Comparison of ENCODE assay signal across 15 mouse cellular contexts in genomic region chr6:142835726-142836125, GRCm38 (mm10). TPM values are rescaled to one million over a fixed set of nuclear protein-coding genes. Genes with fewer than 3 reads are reported as not detected.
DNase-seq lines count a peak whose midpoint lies in the region; ATAC-seq and TF ChIP-seq lines count a peak whose summit lies in the region.
"Had no signal": no experiment of that assay in that cellular context is flagged by ENCODE, and none has a peak within 500 bp of the region (broad histone marks: within the 10 kb centered on the region; RNA-seq: fewer than 3 reads in every experiment).

No protein-coding gene starts in this region.

- TF ChIP-seq CTCF in E14TG2a.4 (conservative IDR thresholded peaks at IDR 0.05; ENCODE audit: low read length), result no peak
- no peak for TF ChIP-seq CTCF in forebrain, postnatal 0 days (IDR thresholded peaks at IDR 0.05; ENCODE audit: low read depth)

- no peaks in the 10 kb centered on the region for H3K27me3 ChIP-seq in E14TG2a.4 (ENCODE audit: insufficient read depth, low read length)
- H3K27me3 ChIP-seq in forebrain, postnatal 0 days (ENCODE audit: insufficient read depth, low read length), result no peaks in the 10 kb centered on the region
- no peaks in the 10 kb centered on the region for H3K27me3 ChIP-seq in midbrain, embryonic 10.5 days (ENCODE audit: low read depth, poor library complexity, severe bottlenecking)

- peak; percentile 88 for ATAC-seq in forebrain, postnatal 0 days

- no peak overlapping the region for H3K9ac ChIP-seq in forebrain, postnatal 0 days
- H3K9ac ChIP-seq: heart, embryonic 15.5 days; liver, embryonic 15.5 days had no signal

- H3K36me3 ChIP-seq in E14TG2a.4 (ENCODE audit: insufficient read depth, low read length), result 0 out of 2 replicates have a peak, but pooled peaks cover 3% of the 10 kb centered on the region
- H3K36me3 ChIP-seq in forebrain, postnatal 0 days (ENCODE audit: insufficient read depth), result no peaks in the 10 kb centered on the region
- no peaks in the 10 kb centered on the region for H3K36me3 ChIP-seq in midbrain, embryonic 10.5 days
- H3K36me3 ChIP-seq: heart, embryonic 15.5 days; liver, embryonic 15.5 days had no signal

- 55% methylated on average over 18 of the region's 18 CpGs for WGBS in forebrain, postnatal 0 days
- 70% methylated on average over 18 of the region's 18 CpGs for WGBS in midbrain, embryonic 10.5 days

- DNase-seq in embryo, embryonic 11 days, result peak; percentile 53
- peak; percentile 39 for DNase-seq in forebrain, postnatal 0 days
- DNase-seq in midbrain, embryonic 10.5 days (ENCODE audit: low spot score), result peak; percentile 29
- no peak for DNase-seq in testis, postnatal 10 days (ENCODE audit: low spot score)
- no peak for DNase-seq in left cerebral cortex, adult 9 months (ENCODE audit: low spot score in 2 of 2)
- no peak for DNase-seq in gastrocnemius, adult 8-10 months (ENCODE audit: low spot score in 2 of 2)
- no peak for DNase-seq in heart, adult 9 months (ENCODE audit: low spot score in 2 of 2)
- DNase-seq: cerebellum, adult 11-12 months; kidney, postnatal 14 days; right cerebral cortex, postnatal 25 days; thymus, adult 18-20 months had no signal

- no peaks in the 10 kb centered on the region for H3K9me3 ChIP-seq in E14TG2a.4 (ENCODE audit: low read length)
- H3K9me3 ChIP-seq in forebrain, postnatal 0 days (ENCODE audit: low read length), result no peaks in the 10 kb centered on the region
- H3K9me3 ChIP-seq in midbrain, embryonic 10.5 days (replicated peaks), result no peaks in the 10 kb centered on the region
- H3K9me3 ChIP-seq: heart, embryonic 15.5 days; liver, embryonic 15.5 days had no signal

- peaks cover 12% of the 10 kb centered on the region for H3K4me1 ChIP-seq in E14TG2a.4 (replicated peaks; ENCODE audit: low read depth, low read length)
- no peaks in the 10 kb centered on the region; the same call in 1 of the 2 replicates for H3K4me1 ChIP-seq in forebrain, postnatal 0 days (ENCODE audit: insufficient read depth)
- peaks cover 10% of the 10 kb centered on the region for H3K4me1 ChIP-seq in midbrain, embryonic 10.5 days

- no peak overlapping the region for H3K4me2 ChIP-seq in forebrain, postnatal 0 days (ENCODE audit: low read depth)
- H3K4me2 ChIP-seq: heart, embryonic 15.5 days; liver, embryonic 15.5 days had no signal

- no peak overlapping the region for H3K27ac ChIP-seq in forebrain, postnatal 0 days (ENCODE audit: low read depth, low read length)
- peak overlapping the region; percentile 67 for H3K27ac ChIP-seq in midbrain, embryonic 10.5 days (replicated peaks)
- H3K27ac ChIP-seq: heart, embryonic 15.5 days; liver, embryonic 15.5 days had no signal

- 0 out of 2 replicates have a peak overlapping the region, but pooled peaks have one; percentile 35 for H3K4me3 ChIP-seq in E14TG2a.4 (replicated peaks; ENCODE audit: low read length)
- H3K4me3 ChIP-seq in forebrain, postnatal 0 days (ENCODE audit: low read depth, low read length), result no peak overlapping the region
- no peak overlapping the region for H3K4me3 ChIP-seq in midbrain, embryonic 10.5 days
- H3K4me3 ChIP-seq: heart, embryonic 15.5 days; liver, embryonic 15.5 days had no signal

RNA-seq across cellular contexts. Expression of gene Sult6b2, which starts 31.4 kb away (rescaled TPM):
- total RNA-seq in forebrain, postnatal 0 days (2014; rRNA removed), result 0.05 and 0.15 TPM in 2 replicates
- 0.12 and 0.24 TPM in 2 replicates for polyA plus RNA-seq in forebrain, postnatal 0 days (2015; fragmentation: Nextera tagmentation; extraction: Ambion mirVana)
- polyA plus RNA-seq in midbrain, embryonic 10.5 days (2016; fragmentation: Nextera tagmentation; extraction: Ambion mirVana), result not detected in 2 replicates
- total RNA-seq in gastrocnemius, adult 8-10 months (2022), result not detected
- total RNA-seq: monocyte, adult 5-6 weeks had no signal
- polyA plus RNA-seq: heart, embryonic 15.5 days had no signal

Comparison
In these comparisons a context has a peak if more than half of its experiments do, and no peak if none do; other contexts are left out.
1. DNase-seq: peak in embryo, embryonic 11 days (single experiment), forebrain, postnatal 0 days (single experiment) and midbrain, embryonic 10.5 days (single experiment); none in testis, postnatal 10 days (single experiment), left cerebral cortex, adult 9 months (0 of 2), gastrocnemius, adult 8-10 months (0 of 2) and heart, adult 9 months (0 of 2).